Mouse (Mus musculus) retina, adult 2 months (tissue): ENCODE measurements around the gene Atp11a.

Source experiments
- DNase-seq: peaks from one replicate; pipeline ENCODE4 v3.0.0-alpha.2; 2012; ENCODE audit warnings: low read depth, low spot score

Atp11a gene

DNA sequence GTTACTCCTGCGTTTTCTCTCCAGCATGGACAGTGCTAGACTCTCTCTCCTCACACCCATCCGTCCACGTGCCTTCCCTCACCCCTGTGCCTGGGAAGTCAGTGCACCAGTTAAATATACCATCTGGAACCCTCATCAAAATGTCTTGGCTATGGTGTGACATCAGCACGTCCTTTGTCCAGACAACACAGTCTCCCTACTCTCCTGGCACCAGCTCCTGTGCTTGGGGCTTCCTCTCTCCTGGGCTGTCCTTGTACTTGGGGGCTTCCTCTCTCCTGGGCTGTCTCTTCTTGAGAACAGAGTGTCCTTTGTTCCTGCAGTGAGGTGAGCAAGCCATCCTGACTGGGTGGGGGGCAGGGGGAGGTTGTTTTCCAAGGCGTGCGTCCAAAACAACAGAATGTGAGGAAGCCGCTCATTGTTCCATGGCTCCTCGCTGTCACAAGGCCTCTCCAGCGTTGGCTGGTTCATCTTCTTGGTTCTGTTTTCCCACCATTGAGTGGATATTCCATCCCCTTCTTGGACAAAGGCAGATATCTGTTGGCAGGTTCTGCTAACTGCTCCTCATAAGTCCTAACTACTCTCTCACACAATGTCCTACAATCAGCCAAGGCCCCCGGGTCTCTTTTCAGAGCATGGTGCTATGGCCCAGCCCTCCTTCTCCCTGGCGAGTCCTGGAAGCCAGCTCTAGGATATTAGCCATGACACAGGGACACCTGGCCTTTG lies 148.9 kb downstream of the Atp11a start:
- DNase-seq = no peak

- no peak for DNase-seq
These were observed 149.8 kb downstream of the Atp11a start for GRCm38 (mm10) chr8:12906597-12906996.

DNA sequence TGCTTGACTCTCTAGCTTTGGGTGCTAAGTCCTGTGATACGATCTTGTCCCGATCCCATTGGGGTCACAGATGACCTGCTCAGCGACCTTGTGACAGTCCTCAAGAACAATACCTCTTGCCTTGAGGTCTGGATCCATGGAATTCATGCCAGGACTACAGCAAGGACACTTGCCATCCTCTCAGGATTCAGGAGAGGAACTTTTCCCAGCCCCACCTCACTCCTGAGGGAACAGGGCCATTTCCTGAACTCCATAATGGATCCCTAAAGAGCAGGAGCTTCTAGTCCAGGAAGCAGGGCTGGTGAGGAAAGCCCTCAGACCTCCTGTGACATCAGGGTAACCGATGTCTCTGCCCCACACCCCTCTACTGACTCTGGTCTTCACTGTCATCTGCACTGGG lies 150.9 kb downstream of the Atp11a start:
- no peak for DNase-seq

GRCm38 (mm10) chr8:12912011-12912410 lies 155.2 kb downstream of the Atp11a start:
- no peak for DNase-seq

- no peak for DNase-seq
These were observed 158.6 kb downstream of the Atp11a start for GRCm38 (mm10) chr8:12915187-12916006.

- no peak for DNase-seq
These were observed 159.5 kb downstream of the Atp11a start for GRCm38 (mm10) chr8:12916156-12916900.

DNA sequence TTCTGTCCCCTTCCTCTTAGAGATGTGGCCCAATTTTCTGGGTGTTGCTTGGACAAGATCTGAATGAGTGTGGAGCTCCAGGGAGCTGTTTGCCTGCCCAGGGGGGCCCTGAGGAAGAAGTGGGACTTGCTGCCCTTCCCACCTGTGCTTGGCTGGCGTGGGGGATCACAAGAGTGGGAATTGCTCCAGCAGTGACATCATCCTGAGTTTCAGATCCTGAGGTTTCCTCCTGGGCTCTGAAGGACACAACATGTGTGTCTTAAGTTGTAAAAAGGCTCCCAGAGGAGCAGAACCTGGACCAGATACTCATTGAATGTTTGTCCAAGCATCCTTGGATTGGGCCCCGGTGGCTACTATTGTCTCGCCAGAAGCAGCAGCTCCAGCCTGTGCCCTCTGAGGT lies 160.2 kb downstream of the Atp11a start:
- DNase-seq = no peak

- DNase-seq = no peak
These were observed 161.0 kb downstream of the Atp11a start for GRCm38 (mm10) chr8:12917831-12918230.
